Mouse (Mus musculus): ENCODE results near the gene Nme4. TPM values are rescaled to one million over a fixed set of nuclear protein-coding genes. Genes with fewer than 3 reads are reported as not detected.
"Not testable (repeated sequence)": the region's sequence is repeated elsewhere in the genome, so short reads cannot be mapped to it uniquely, and the experiment has no call there.

Gene Nme4
- total and polyA plus RNA-seq, 3 experiments: 0.46 to 0.56 (median 0.47) TPM

GRCm38 (mm10) chr17:26114461-26114860, 19.1 kb upstream of the Nme4 start:
- Histone ChIP-seq H3K27me3 (replicated peaks) (peaks cover 77% of the 10 kb centered on the region), H3K4me1 (ENCODE audit: control insufficient read depth in 1 of 2, insufficient read depth in 2 of 2) (peaks cover 2 to 23% of the 10 kb centered on the region in 2 experiments; a peak in 2 of 4 replicates)
- dilution Hi-C loops (cut with MboI; ENCODE audit: extremely low pct_ligation_motif_present, extremely low pct_unique_long_range_greater_than_20kb, low sequenced_read_pairs); H3K4me3 ChIP-seq (replicated peaks in 1 of 3; ENCODE audit: low read depth in 2 of 3, low read length in 2 of 3, poor library complexity in 1 of 3); H3K4me2 ChIP-seq (ENCODE audit: insufficient read depth, low read depth, poor library complexity, severe bottlenecking); H3K27ac ChIP-seq (ENCODE audit: insufficient read depth, low read depth); in situ Hi-C loops (cut with MboI; ENCODE audit: low pct_ligation_motif_present, low pct_unique_long_range_greater_than_20kb, low sequenced_read_pairs); H3K36me3 ChIP-seq (replicated peaks in 1 of 2; ENCODE audit: control insufficient read depth in 1 of 2, insufficient read depth in 1 of 2, low read length in 1 of 2); H3K9ac ChIP-seq (ENCODE audit: insufficient read depth, low read depth); H3K9me3 ChIP-seq (replicated peaks; ENCODE audit: low read length); DNase-seq (ENCODE audit: extremely low read depth); H3K79me2 ChIP-seq (replicated peaks; ENCODE audit: control insufficient read depth, extremely low read depth, insufficient read depth, poor library complexity, severe bottlenecking): not testable (repeated sequence)
- peak in 1 of 2 experiments; percentile 27; a peak in 1 of 4 replicates for TF ChIP-seq CTCF (conservative IDR thresholded peaks at IDR 0.05 in 1 of 2, IDR thresholded peaks at IDR 0.05 in 1 of 2; ENCODE audit: low read depth in 2 of 2, low read length in 2 of 2)

DNA sequence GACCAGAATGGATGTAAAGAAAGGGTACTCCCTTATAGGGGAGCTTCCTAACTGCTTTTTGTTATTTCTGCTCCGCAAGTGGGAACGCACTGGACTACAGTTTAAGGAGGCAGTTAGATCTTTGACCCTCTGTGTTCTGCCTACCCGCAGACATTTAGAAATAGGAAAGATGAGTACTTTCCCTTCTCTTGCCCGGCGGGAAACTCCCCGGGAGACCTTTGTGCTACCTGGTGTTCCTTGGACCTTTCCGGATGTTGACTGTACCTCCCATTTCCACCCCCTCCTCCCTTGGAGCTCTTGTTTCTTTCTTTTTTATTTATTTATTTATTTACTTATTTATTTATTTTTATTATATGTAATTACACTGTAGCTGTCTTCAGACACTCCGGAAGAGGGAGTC, 18.7 kb upstream of the Nme4 start:
- Histone ChIP-seq H3K4me2 (ENCODE audit: insufficient read depth, low read depth, poor library complexity, severe bottlenecking) (peak overlapping the region; percentile 88), H3K9me3 (replicated peaks; ENCODE audit: low read length) (no peaks in the 10 kb centered on the region), H3K4me1 (ENCODE audit: control insufficient read depth in 1 of 2, insufficient read depth in 2 of 2) (peaks cover 2 to 23% of the 10 kb centered on the region in 2 experiments; a peak in 2 of 4 replicates), H3K9ac (ENCODE audit: insufficient read depth, low read depth) (peak overlapping the region; percentile 58), H3K27me3 (replicated peaks) (peaks cover 75% of the 10 kb centered on the region), H3K79me2 (replicated peaks; ENCODE audit: control insufficient read depth, extremely low read depth, insufficient read depth, poor library complexity, severe bottlenecking) (no peaks in the 10 kb centered on the region), H3K4me3 (replicated peaks in 1 of 3; ENCODE audit: low read depth in 2 of 3, low read length in 2 of 3, poor library complexity in 1 of 3) (peak overlapping the region; percentile 24 to 67 (median 61)), H3K36me3 (replicated peaks in 1 of 2; ENCODE audit: control insufficient read depth in 1 of 2, insufficient read depth in 1 of 2, low read length in 1 of 2) (no peaks in the 10 kb centered on the region), H3K27ac (ENCODE audit: insufficient read depth, low read depth) (no peak overlapping the region)
- dilution Hi-C loops (cut with MboI; ENCODE audit: extremely low pct_ligation_motif_present, extremely low pct_unique_long_range_greater_than_20kb, low sequenced_read_pairs): no loop called here
- in situ Hi-C loops (cut with MboI; ENCODE audit: low pct_ligation_motif_present, low pct_unique_long_range_greater_than_20kb, low sequenced_read_pairs): no loop called here
- no peak for DNase-seq (ENCODE audit: extremely low read depth)
- TF ChIP-seq NELFE (IDR thresholded peaks at IDR 0.05; ENCODE audit: low read depth, low read length) (0 out of 2 replicates have a peak, but pooled peaks have one; percentile 3), MAZ (IDR thresholded peaks at IDR 0.05; ENCODE audit: low read depth, low read length) (no peak), MYC (IDR thresholded peaks at IDR 0.05; ENCODE audit: low read depth, low read length) (0 out of 2 replicates have a peak, but pooled peaks have one; percentile 2)

DNA sequence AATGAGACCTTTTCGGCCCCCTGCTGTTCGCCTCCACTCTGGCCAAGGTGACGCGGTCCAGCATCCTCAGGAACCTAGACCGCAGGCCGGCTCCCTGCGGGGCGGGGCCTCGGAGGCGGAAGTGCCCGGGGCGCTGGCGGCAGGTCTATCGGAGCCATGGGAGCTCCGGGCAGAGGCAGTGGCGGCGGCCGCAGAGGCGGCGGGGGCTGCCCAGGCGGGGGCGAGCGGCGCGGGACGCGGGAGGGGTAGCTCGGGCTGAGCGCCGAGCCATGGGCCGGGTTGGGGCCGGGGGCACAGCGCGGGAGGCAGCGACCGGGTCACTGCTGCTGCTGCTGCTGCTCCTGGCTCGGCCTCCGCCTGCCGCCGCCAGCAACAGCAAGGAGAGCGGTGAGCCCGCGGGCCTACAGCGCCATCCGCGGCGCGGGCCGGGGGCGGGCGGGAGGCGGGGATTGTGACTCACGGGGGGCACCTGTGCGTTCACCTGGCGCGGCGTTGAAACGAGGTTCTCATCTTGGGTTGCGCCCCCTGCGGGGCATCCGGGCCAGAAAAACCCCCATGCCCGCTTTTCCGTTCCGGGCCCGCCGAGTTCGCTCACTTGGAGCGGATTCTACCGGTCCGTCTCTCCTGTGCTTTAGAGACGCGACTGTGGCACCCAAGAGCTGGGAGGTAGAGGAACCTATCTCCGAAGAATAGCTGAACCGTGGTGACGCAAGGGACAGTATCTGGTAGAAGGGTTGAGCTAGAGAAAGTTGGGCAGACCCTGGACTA, 18.0 kb upstream of the Nme4 start, which contains the start of gene Tmem8:
TSS of gene Tmem8 (plus strand) at position 119 of the 768 bp plus-strand sequence.
- H3K4me2 ChIP-seq (ENCODE audit: insufficient read depth, low read depth, poor library complexity, severe bottlenecking): peak within 1 kb of the TSS; percentile 88
- no peaks in the 10 kb centered on the region for H3K9me3 ChIP-seq (replicated peaks; ENCODE audit: low read length)
- H3K4me3 ChIP-seq (replicated peaks in 1 of 3; ENCODE audit: low read depth in 2 of 3, low read length in 2 of 3, poor library complexity in 1 of 3): peak within 1 kb of the TSS; percentile 24 to 67 (median 61)
- peaks cover 2 to 23% of the 10 kb centered on the region in 2 experiments; a peak in 2 of 4 replicates for H3K4me1 ChIP-seq (ENCODE audit: control insufficient read depth in 1 of 2, insufficient read depth in 2 of 2)
- H3K79me2 ChIP-seq (replicated peaks; ENCODE audit: control insufficient read depth, extremely low read depth, insufficient read depth, poor library complexity, severe bottlenecking): no peaks in the 10 kb centered on the region
- no peaks in the 10 kb centered on the region for H3K36me3 ChIP-seq (replicated peaks in 1 of 2; ENCODE audit: control insufficient read depth in 1 of 2, insufficient read depth in 1 of 2, low read length in 1 of 2)
- H3K9ac ChIP-seq (ENCODE audit: insufficient read depth, low read depth): peak within 1 kb of the TSS; percentile 58
- H3K27ac ChIP-seq (ENCODE audit: insufficient read depth, low read depth): peak within 1 kb of the TSS; percentile 59
- DNase-seq (ENCODE audit: extremely low read depth): peak; percentile 58
- H3K27me3 ChIP-seq (replicated peaks): peaks cover 71% of the 10 kb centered on the region
- dilution Hi-C loops (cut with MboI; ENCODE audit: extremely low pct_ligation_motif_present, extremely low pct_unique_long_range_greater_than_20kb, low sequenced_read_pairs) (no loop called here), in situ Hi-C loops (cut with MboI; ENCODE audit: low pct_ligation_motif_present, low pct_unique_long_range_greater_than_20kb, low sequenced_read_pairs) (no loop called here)
- TF ChIP-seq MAX (IDR thresholded peaks at IDR 0.05; ENCODE audit: low read length) (peak; percentile 41; the same call in 1 of the 2 replicates), POLR2A (IDR thresholded peaks at IDR 0.05; ENCODE audit: low read depth, low read length) (peak; percentile 53; the same call in 1 of the 2 replicates), NRF1 (IDR thresholded peaks at IDR 0.05; ENCODE audit: low read depth, low read length) (0 out of 2 replicates have a peak, but pooled peaks have one; percentile 12), SIN3A (IDR thresholded peaks at IDR 0.05; ENCODE audit: low read length) (peak; percentile 48; the same call in 1 of the 2 replicates), MAZ (IDR thresholded peaks at IDR 0.05; ENCODE audit: low read depth, low read length) (0 out of 2 replicates have a peak, but pooled peaks have one; percentile 24), NELFE (IDR thresholded peaks at IDR 0.05; ENCODE audit: low read depth, low read length) (peak; percentile 39), PAX5 (IDR thresholded peaks at IDR 0.05; ENCODE audit: low read length) (no peak), MXI1 (IDR thresholded peaks at IDR 0.05; ENCODE audit: low read depth, low read length) (no peak; the same call in 1 of the 2 replicates), MYC (IDR thresholded peaks at IDR 0.05; ENCODE audit: low read depth, low read length) (no peak), CHD2 (IDR thresholded peaks at IDR 0.05; ENCODE audit: low read length) (no peak), TCF12 (IDR thresholded peaks at IDR 0.05; ENCODE audit: low read depth, low read length) (no peak), IRF4 (IDR thresholded peaks at IDR 0.05; ENCODE audit: low read depth, low read length) (no peak), CHD1 (IDR thresholded peaks at IDR 0.05; ENCODE audit: low read depth, low read length) (no peak), EP300 (IDR thresholded peaks at IDR 0.05; ENCODE audit: low read length) (0 out of 2 replicates have a peak, but pooled peaks have one; percentile 40), ETS1 (conservative IDR thresholded peaks at IDR 0.05; ENCODE audit: low read depth, low read length) (no peak), ZC3H11A (IDR thresholded peaks at IDR 0.05; ENCODE audit: low read depth, low read length) (no peak), ELF1 (IDR thresholded peaks at IDR 0.05; ENCODE audit: low read depth, low read length) (peak; percentile 87), ZKSCAN1 (IDR thresholded peaks at IDR 0.05; ENCODE audit: borderline replicate concordance, low read depth, low read length) (no peak), HCFC1 (IDR thresholded peaks at IDR 0.05; ENCODE audit: low read depth, low read length) (no peak; the same call in 1 of the 2 replicates), SMC3 (IDR thresholded peaks at IDR 0.05; ENCODE audit: low read depth, low read length) (no peak), CTCF (conservative IDR thresholded peaks at IDR 0.05 in 1 of 2, IDR thresholded peaks at IDR 0.05 in 1 of 2; ENCODE audit: low read depth in 2 of 2, low read length in 2 of 2) (peak in 1 of 2 experiments; percentile 41; a peak in 2 of 4 replicates), MAFK (IDR thresholded peaks at IDR 0.05; ENCODE audit: insufficient replicate concordance, low read length) (no peak), POLR2AphosphoS2 (IDR thresholded peaks at IDR 0.05; ENCODE audit: low read depth, low read length) (no peak)

All from CH12.LX (cell line).